Mouse (Mus musculus): Measurements from ENCODE around the gene Med22.

The Med22 gene

GRCm38 (mm10) chr2:26910124-26910993, at the start of gene Med22, which contains the start of gene Rpl7a:
Gene Med22 (minus strand): TSS chr2:26910677.
Gene Rpl7a (plus strand): TSS chr2:26910764.
- DNase-seq (ENCODE audit: extremely low read depth, low read depth, low spot score) = no peak

GRCm38 (mm10) chr2:26957488-26957859, 47.0 kb upstream of the Med22 start:
- DNase-seq (ENCODE audit: extremely low read depth, low read depth, low spot score) = no peak

- no peak for DNase-seq (ENCODE audit: extremely low read depth, low read depth, low spot score)
These were observed 46.5 kb upstream of the Med22 start for GRCm38 (mm10) chr2:26956811-26957487.

- DNase-seq (ENCODE audit: extremely low read depth, low read depth, low spot score) = no peak
These were observed 44.4 kb upstream of the Med22 start for GRCm38 (mm10) chr2:26954735-26955395.

- no peak for DNase-seq (ENCODE audit: extremely low read depth, low read depth, low spot score)
These were observed 42.4 kb upstream of the Med22 start for GRCm38 (mm10) chr2:26952866-26953265.

GRCm38 (mm10) chr2:26952193-26952592, 41.7 kb upstream of the Med22 start:
- DNase-seq (ENCODE audit: extremely low read depth, low read depth, low spot score) = no peak

GRCm38 (mm10) chr2:26951346-26951905, 40.9 kb upstream of the Med22 start:
- DNase-seq (ENCODE audit: extremely low read depth, low read depth, low spot score) = no peak

GRCm38 (mm10) chr2:26950411-26950810, 39.9 kb upstream of the Med22 start:
- no peak for DNase-seq (ENCODE audit: extremely low read depth, low read depth, low spot score)

- no peak for DNase-seq (ENCODE audit: extremely low read depth, low read depth, low spot score)
These were observed 32.8 kb upstream of the Med22 start for GRCm38 (mm10) chr2:26943253-26943652.

- DNase-seq (ENCODE audit: extremely low read depth, low read depth, low spot score) = no peak
These were observed 31.1 kb upstream of the Med22 start for GRCm38 (mm10) chr2:26941539-26941938.

- no peak for DNase-seq (ENCODE audit: extremely low read depth, low read depth, low spot score)
These were observed 25.9 kb upstream of the Med22 start for GRCm38 (mm10) chr2:26936425-26936824.

GRCm38 (mm10) chr2:26935286-26935685, 24.8 kb upstream of the Med22 start:
- no peak for DNase-seq (ENCODE audit: extremely low read depth, low read depth, low spot score)

GRCm38 (mm10) chr2:26933304-26934055, 23.0 kb upstream of the Med22 start, which contains the start of the genes Surf4 and Stkld1:
Gene Surf4 (minus strand): TSS chr2:26933928.
Gene Stkld1 (plus strand): TSS chr2:26934047.
- no peak for DNase-seq (ENCODE audit: extremely low read depth, low read depth, low spot score)

GRCm38 (mm10) chr2:26932473-26933303, 22.2 kb upstream of the Med22 start:
- DNase-seq (ENCODE audit: extremely low read depth, low read depth, low spot score) = no peak

GRCm38 (mm10) chr2:26930390-26930789, 19.9 kb upstream of the Med22 start:
- no peak for DNase-seq (ENCODE audit: extremely low read depth, low read depth, low spot score)

GRCm38 (mm10) chr2:26927745-26928476, 17.4 kb upstream of the Med22 start:
- no peak for DNase-seq (ENCODE audit: extremely low read depth, low read depth, low spot score)

- no peak for DNase-seq (ENCODE audit: extremely low read depth, low read depth, low spot score)
These were observed 11.3 kb upstream of the Med22 start for GRCm38 (mm10) chr2:26921784-26922183.

- no peak for DNase-seq (ENCODE audit: extremely low read depth, low read depth, low spot score)
These were observed 9.8 kb upstream of the Med22 start for GRCm38 (mm10) chr2:26920190-26920855.
